Mouse (Mus musculus) neural tube, embryonic 15.5 days (tissue): Measurements from ENCODE around the gene Ptgdr2. TPM values are rescaled to one million over a fixed set of nuclear protein-coding genes. Genes with fewer than 3 reads are reported as not detected.
A peak's percentile ranks its signal among the peaks of the same experiment; 100 is the strongest.

Experiments used
- ATAC-seq: fragments of 200-750 bp; cut with Nextera tagmentation; 2 replicates; pipeline ENCODE4 v1.8.0; 2017; ENCODE audit warnings: mild to moderate bottlenecking, moderate TSS enrichment, moderate library complexity; ENCODE audit not compliant: low FRiP score
- H3K27ac ChIP-seq: fragments of 300-500 bp; sonication (generic); replicated peaks from 2 replicates; pipeline ENCODE4 v1.5.1; 2015; ENCODE audit warnings: mild to moderate bottlenecking, inconsistent platforms
- H3K27me3 ChIP-seq: fragments of 300-500 bp; sonication (generic); replicated peaks from 2 replicates; pipeline ENCODE4 v1.6.1; 2015; ENCODE audit warnings: inconsistent platforms
- H3K36me3 ChIP-seq: fragments of 300-500 bp; sonication (generic); 2 replicates; pipeline ENCODE4 v1.6.1; 2015; ENCODE audit warnings: inconsistent platforms
- H3K4me1 ChIP-seq: fragments of 300-500 bp; sonication (generic); 2 replicates; pipeline ENCODE4 v1.6.1; 2015; ENCODE audit warnings: inconsistent platforms
- H3K4me2 ChIP-seq: fragments of 300-500 bp; sonication (generic); 2 replicates; pipeline ENCODE4 v1.6.1; 2015; ENCODE audit warnings: inconsistent platforms, mild to moderate bottlenecking, moderate library complexity
- H3K4me3 ChIP-seq: fragments of 300-500 bp; sonication (generic); replicated peaks from 2 replicates; pipeline ENCODE4 v1.5.1; 2015; ENCODE audit warnings: mild to moderate bottlenecking, inconsistent platforms
- H3K9ac ChIP-seq: fragments of 300-500 bp; sonication (generic); replicated peaks from 2 replicates; pipeline ENCODE4 v1.6.1; 2015; ENCODE audit warnings: mild to moderate bottlenecking, inconsistent platforms
- H3K9me3 ChIP-seq: fragments of 300-500 bp; sonication (generic); replicated peaks from 2 replicates; pipeline ENCODE4 v1.6.1; 2016; ENCODE audit warnings: inconsistent platforms
- WGBS: fragments of 180-500 bp; shearing (Covaris S2); methylation state at CpG from one replicate; pipeline ENCODE4 v1.1.7; 2015; ENCODE audit warnings: mixed read lengths; 5-methylcytosine and 5-hydroxymethylcytosine counted together
- polyA plus RNA-seq: library from polyadenylated mRNA; unstranded; fragments of >200 nt; fragmentation: Nextera tagmentation; extraction: Ambion mirVana; gene quantifications from 2 replicates; pipeline ENCODE4 v1.2.1, GENCODE M21; 2015

Ptgdr2 gene
- polyA plus RNA-seq, 1 experiment from 2014 or later: not detected

DNA sequence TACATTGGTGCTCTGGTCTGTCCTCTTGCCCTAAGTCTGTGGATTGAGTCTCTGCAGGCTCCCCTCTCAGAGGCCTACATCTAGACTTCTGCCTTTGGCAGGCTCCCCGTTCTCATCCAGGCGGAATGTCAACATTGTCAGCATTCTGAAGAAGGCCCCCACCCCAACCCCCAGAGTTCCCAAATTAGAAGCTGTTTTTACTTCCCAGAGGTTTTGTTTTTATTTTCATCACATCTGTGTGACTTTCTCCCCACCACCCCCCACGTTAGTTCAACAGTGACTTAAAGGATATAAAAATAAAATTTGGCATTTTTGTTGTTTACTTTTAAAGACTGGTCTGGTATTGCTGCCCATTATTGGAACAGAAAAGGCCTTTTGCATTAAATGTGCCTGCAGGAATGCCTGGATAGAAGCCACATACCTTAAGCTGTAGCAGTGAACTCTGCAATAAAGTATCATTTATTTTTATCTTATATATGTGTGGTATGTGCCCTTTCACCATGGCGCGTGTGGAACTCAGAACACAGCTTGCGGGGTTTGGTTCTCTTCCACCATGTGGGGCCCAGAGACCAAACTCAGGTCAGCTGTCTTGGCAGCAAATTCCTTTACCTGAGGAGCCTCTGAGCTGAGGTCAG lies 27.8 kb upstream of the Ptgdr2 start:
- Histone ChIP-seq H3K27me3 (no peaks in the 10 kb centered on the region), H3K36me3 (peaks cover 37% of the 10 kb centered on the region), H3K4me2 (no peak overlapping the region), H3K4me3 (no peak overlapping the region), H3K27ac (no peak overlapping the region), H3K9ac (no peak overlapping the region), H3K4me1 (no peaks in the 10 kb centered on the region), H3K9me3 (no peaks in the 10 kb centered on the region)
- 90% methylated on average over 6 of the region's 6 CpGs for WGBS
- no peak for ATAC-seq

DNA sequence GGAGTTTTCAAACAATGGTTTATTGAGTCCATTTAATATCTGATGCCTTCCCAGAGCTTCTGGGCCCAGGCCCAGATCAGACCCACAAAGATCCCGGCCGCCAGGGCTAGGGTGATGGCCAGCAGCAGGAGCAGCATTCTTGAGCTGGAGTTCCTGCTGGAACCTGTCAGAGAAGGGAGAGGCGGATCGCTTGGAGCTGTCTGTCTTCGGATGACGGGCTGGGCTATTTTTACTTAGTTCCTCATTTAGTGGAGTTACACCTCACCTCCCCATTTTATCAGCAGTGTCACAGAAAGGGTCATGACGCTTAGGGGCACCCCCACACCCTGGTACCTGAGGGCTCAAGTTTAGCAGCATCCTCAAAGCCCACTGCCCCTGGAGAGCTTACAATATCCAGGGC lies 22.7 kb upstream of the Ptgdr2 start:
- Histone ChIP-seq H3K27ac (no peak overlapping the region), H3K36me3 (no peaks in the 10 kb centered on the region; the same call in 1 of the 2 replicates), H3K4me1 (no peaks in the 10 kb centered on the region), H3K27me3 (no peaks in the 10 kb centered on the region), H3K9me3 (no peaks in the 10 kb centered on the region), H3K4me3 (no peak overlapping the region), H3K4me2 (no peak overlapping the region), H3K9ac (no peak overlapping the region)
- no peak for ATAC-seq
- WGBS: 76% methylated on average over 7 of the region's 7 CpGs

DNA sequence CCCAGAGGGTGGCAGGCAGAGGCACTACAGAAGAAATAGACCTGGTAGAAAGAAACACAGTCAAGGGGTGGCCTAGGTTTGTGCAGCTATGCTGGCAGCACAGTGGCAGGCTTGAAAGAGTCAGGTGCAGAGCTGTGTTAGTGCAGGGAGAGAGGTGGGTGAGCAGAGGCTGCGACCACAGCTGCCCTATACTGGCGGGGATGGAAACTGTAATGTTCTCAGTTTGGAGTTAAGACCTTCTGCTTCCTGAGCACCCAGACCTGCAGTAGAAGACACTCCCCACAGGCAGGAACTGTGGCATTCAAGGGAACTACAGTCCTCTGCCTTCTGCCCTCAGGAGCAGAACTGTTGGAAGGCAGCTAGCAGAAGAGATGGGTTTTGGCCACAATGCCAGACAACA lies 22.1 kb upstream of the Ptgdr2 start:
- ATAC-seq: no peak
- 93% methylated on average over 2 of the region's 2 CpGs for WGBS
- Histone ChIP-seq H3K9me3 (no peaks in the 10 kb centered on the region), H3K4me2 (no peak overlapping the region), H3K9ac (no peak overlapping the region), H3K36me3 (no peaks in the 10 kb centered on the region), H3K27ac (no peak overlapping the region), H3K27me3 (no peaks in the 10 kb centered on the region), H3K4me1 (no peaks in the 10 kb centered on the region), H3K4me3 (no peak overlapping the region)

DNA sequence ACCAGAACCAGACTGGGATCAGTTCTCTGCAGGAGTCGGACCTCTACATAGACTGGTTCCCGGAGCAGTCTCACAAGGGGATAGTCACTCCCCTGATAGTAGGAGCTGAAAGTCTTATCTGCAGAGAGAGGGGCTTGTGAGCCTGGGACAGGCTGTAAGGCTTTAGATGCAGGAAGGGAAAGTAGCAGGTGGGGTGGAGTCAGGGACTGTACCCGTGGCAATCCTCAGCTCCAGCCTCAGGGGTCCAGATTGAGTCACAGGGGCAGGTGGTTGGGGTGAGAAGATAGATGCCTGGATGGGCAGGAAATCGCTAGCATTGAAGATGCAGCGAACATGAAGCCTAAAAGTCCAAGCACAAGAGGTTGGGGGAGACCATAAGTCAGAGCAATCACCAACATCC lies 20.5 kb upstream of the Ptgdr2 start:
- H3K27me3 ChIP-seq: no peaks in the 10 kb centered on the region
- no peak overlapping the region for H3K4me2 ChIP-seq
- WGBS: 63% methylated on average over 5 of the region's 5 CpGs
- no peaks in the 10 kb centered on the region for H3K36me3 ChIP-seq
- no peaks in the 10 kb centered on the region for H3K9me3 ChIP-seq
- no peak overlapping the region for H3K9ac ChIP-seq
- no peaks in the 10 kb centered on the region for H3K4me1 ChIP-seq
- no peak overlapping the region for H3K27ac ChIP-seq
- no peak overlapping the region for H3K4me3 ChIP-seq
- ATAC-seq: no peak

DNA sequence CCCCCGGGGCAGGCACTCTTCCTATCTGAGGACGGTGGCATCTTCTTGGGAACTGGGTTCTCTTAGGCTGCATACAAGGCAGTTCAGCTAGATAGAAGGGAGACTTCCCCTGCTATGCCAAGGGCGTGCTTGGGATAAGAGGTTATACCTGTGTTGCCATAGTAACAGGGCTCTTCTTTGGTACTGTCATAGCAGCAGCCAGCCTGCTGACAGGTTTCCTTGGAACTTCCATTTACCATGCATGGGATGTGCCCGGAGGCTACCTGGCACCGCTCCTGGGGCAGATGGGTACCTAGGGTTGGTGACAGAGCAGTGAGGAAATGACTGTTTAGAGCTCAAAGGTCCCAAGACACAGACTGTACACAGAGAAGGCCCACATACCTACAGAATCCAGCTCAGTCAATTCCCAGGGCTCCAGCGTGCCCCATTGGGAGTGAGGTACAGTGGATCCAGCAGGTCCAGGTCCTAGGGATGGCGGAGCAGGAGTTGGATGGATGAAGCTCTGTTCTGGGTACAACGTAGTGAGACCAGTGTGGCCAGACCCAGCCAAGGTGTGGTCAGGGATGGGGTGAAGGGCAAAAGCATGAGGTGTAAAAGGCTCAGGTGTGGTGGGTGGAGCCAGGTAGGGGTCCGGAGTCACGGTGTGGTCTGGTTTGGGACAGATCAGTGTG lies 18.5 kb upstream of the Ptgdr2 start:
- Histone ChIP-seq H3K4me2 (no peak overlapping the region), H3K27me3 (no peaks in the 10 kb centered on the region), H3K4me1 (no peaks in the 10 kb centered on the region), H3K4me3 (no peak overlapping the region), H3K9me3 (no peaks in the 10 kb centered on the region), H3K27ac (no peak overlapping the region), H3K36me3 (no peaks in the 10 kb centered on the region), H3K9ac (no peak overlapping the region)
- ATAC-seq: peak; percentile 71
- 90% methylated on average over 10 of the region's 10 CpGs for WGBS

DNA sequence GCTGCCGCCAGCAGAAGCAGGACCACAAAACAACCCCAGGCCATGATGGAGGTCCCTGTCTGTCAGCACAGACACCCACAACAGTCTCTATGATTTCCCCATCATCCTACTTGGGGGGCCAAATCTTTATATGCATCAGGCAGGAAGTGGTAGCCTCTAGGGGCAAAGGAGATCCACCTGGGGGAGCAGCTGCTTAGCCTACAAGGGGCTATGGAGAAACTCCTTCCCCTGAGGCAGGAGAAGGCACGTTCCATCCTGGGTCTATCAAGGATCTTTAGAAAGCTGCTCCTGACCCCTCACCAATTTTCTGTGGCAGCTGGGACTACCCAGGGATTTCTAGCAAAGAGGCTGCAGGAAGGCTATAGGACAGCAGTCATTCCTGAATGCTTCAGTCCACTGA lies 16.4 kb upstream of the Ptgdr2 start, which contains the start of gene Zp1:
Gene Zp1 (minus strand): TSS at position 101 of the 400 bp plus-strand sequence.
- 80% methylated on average over 2 of the region's 2 CpGs for WGBS
- H3K4me2 ChIP-seq: no peak within 1 kb of the TSS
- H3K27me3 ChIP-seq: no peaks in the 10 kb centered on the region
- H3K4me1 ChIP-seq: no peaks in the 10 kb centered on the region
- no peaks in the 10 kb centered on the region for H3K36me3 ChIP-seq
- ATAC-seq: no peak
- no peak within 1 kb of the TSS for H3K9ac ChIP-seq
- H3K4me3 ChIP-seq: no peak within 1 kb of the TSS
- H3K9me3 ChIP-seq: no peaks in the 10 kb centered on the region
- H3K27ac ChIP-seq: no peak within 1 kb of the TSS

DNA sequence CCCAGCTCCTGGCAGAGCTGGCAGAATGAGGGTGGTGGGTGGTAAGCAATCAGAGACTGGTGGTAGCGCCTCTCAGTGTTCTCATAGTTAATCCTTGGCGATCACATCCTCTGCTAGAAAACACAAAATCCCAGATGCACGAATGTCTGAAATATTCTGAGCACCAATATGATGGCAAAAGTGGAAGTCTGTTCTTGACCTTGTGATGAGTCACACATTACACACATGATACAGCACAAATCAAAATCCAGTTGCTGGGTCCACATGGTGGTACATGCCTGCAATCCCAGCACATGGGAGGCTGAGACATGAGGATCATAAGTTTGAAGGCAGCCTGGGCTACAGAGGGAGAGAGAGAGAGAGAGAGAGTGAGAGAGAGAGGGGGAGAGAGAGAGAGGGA lies 15.9 kb upstream of the Ptgdr2 start:
- WGBS: 87% methylated on average over 3 of the region's 3 CpGs
- no peak for ATAC-seq
- Histone ChIP-seq H3K4me3 (no peak overlapping the region), H3K9me3 (no peaks in the 10 kb centered on the region), H3K9ac (no peak overlapping the region), H3K4me1 (no peaks in the 10 kb centered on the region), H3K27me3 (no peaks in the 10 kb centered on the region), H3K27ac (no peak overlapping the region), H3K4me2 (no peak overlapping the region), H3K36me3 (no peaks in the 10 kb centered on the region)

DNA sequence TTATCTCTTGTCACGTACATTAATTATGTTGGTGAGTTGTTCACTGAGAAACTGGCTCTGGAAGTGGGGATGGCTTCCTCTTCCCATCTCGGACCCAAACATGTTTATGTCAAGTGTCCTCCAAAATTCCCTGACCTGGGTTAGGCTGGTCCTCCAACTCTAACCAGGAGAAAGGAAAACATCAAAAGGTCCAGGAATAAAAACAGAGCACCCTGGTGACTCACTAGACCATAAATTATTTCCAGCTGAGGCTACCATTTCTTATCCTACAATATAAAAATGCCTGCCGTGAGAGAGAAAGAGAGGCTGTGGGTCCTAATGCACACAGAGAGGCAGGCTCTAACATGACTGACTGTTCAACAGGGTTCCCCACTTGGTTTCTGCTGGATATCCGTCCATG lies 12.7 kb upstream of the Ptgdr2 start:
- H3K27me3 ChIP-seq: no peaks in the 10 kb centered on the region
- no peak overlapping the region for H3K9ac ChIP-seq
- 45% methylated on average over 4 of the region's 4 CpGs for WGBS
- H3K4me3 ChIP-seq: no peak overlapping the region
- 0 out of 2 replicates have a peak, but pooled peaks cover 2% of the 10 kb centered on the region for H3K4me1 ChIP-seq
- no peak overlapping the region for H3K27ac ChIP-seq
- H3K4me2 ChIP-seq: no peak overlapping the region
- no peaks in the 10 kb centered on the region for H3K9me3 ChIP-seq
- no peak for ATAC-seq
- H3K36me3 ChIP-seq: no peaks in the 10 kb centered on the region

DNA sequence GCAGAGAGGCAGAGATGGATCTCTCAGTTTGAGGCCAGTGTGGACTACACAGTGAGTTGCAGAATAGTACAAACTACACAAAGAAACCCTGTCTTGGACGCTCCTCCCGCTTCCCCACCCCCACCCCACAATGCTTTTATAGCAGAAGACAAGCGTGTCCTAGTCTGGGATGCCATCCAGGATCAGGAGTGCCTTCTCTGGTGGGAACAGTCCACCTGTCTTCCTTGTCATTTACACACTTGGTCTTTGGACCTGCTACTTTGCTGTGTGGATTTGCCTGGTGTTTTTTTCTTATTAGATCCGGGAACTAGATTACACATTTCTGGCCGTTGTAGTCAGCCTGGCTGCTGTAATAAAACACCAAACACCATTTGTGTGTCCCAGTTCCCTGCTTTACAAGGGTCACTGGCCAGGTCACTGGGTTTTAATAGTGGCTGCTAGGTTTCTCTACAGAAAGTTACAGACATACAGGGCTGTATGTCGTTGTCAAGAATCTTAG lies 10.8 kb upstream of the Ptgdr2 start:
- ATAC-seq: peak; percentile 41; the same call in 1 of the 2 replicates
- H3K4me1 ChIP-seq: 0 out of 2 replicates have a peak, but pooled peaks cover 2% of the 10 kb centered on the region

DNA sequence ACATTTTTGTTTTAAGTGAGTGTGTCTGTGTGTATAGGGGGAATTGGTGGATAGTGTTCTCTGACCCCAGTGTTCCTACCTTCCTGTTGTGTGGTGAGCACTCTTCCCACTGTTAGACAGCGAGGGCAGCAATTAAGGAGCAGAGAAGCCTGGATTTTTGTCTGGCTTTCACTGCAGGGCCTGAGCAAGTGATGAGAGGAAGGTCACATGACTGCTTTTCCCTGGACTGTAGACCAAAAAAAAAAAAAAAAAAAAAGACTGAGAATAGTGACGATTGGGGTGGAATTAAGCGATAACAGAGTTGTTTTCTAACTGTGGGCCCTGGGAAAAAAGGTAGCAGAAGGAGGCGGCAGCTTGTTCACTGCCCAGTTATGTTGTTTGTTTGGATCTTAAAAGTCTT lies 10.3 kb upstream of the Ptgdr2 start:
- Histone ChIP-seq H3K36me3 (no peaks in the 10 kb centered on the region), H3K27ac (peak overlapping the region; percentile 28), H3K4me2 (no peak overlapping the region), H3K9ac (no peak overlapping the region), H3K4me1 (0 out of 2 replicates have a peak, but pooled peaks cover 2% of the 10 kb centered on the region), H3K9me3 (no peaks in the 10 kb centered on the region), H3K4me3 (no peak overlapping the region), H3K27me3 (no peaks in the 10 kb centered on the region)
- WGBS: 32% methylated on average over 4 of the region's 4 CpGs
- ATAC-seq: no peak

More for the DNA sequence above, 10.8 kb upstream of the Ptgdr2 start:
- 3% methylated on average over 6 of the region's 6 CpGs for WGBS
- Histone ChIP-seq H3K27me3 (no peaks in the 10 kb centered on the region), H3K4me3 (no peak overlapping the region), H3K4me2 (no peak overlapping the region), H3K9me3 (no peaks in the 10 kb centered on the region), H3K36me3 (no peaks in the 10 kb centered on the region), H3K27ac (peak overlapping the region; percentile 28), H3K9ac (no peak overlapping the region)

DNA sequence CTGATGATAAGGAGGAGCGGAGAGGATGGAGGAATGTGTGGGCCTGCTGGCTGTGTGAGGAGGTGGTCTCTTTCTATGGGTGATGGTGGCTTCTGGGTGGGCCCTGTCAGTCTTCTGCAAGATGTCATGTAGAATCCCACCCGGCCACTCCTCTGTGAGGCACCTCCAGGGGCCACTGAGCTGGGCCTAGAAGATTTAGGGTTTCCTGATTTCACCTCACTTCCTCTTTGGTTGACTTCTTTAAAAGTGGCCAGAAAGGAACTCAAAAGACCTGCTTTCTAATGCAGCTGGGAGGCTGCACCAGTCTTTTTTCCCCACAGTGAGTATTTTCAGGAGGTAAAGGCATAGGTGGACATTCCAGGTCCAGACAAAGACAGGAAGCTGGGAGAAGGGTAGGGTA lies 6.3 kb upstream of the Ptgdr2 start:
- H3K4me3 ChIP-seq: no peak overlapping the region
- no peak overlapping the region for H3K27ac ChIP-seq
- no peak for ATAC-seq
- H3K9ac ChIP-seq: no peak overlapping the region
- H3K9me3 ChIP-seq: no peaks in the 10 kb centered on the region
- H3K36me3 ChIP-seq: no peaks in the 10 kb centered on the region
- WGBS: 91% methylated on average over 2 of the region's 2 CpGs
- no peak overlapping the region for H3K4me2 ChIP-seq
- H3K27me3 ChIP-seq: no peaks in the 10 kb centered on the region
- H3K4me1 ChIP-seq: 0 out of 2 replicates have a peak, but pooled peaks cover 2% of the 10 kb centered on the region

DNA sequence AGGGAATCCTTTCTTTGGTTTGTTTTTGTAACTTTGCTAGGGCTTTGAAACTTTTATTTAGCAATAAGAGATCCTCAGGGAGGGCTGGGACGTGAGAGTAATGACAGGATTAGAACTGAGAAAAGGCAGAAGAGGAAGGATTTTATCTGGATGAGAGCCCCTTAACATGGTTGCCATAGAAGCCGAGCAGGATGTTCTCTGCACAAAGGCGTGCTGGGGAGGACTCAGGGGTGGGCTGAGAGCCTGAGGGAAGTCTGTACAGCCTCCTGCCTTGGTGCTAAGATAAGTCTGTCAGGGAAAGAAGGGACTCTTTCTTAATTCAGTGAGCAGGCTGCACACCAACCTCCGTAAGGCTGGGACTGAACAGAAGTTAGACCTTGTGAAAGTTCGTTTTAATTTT lies 1.9 kb upstream of the Ptgdr2 start:
- Histone ChIP-seq H3K9me3 (no peaks in the 10 kb centered on the region), H3K4me2 (no peak overlapping the region), H3K36me3 (no peaks in the 10 kb centered on the region), H3K4me3 (no peak overlapping the region), H3K27ac (no peak overlapping the region; the same call in 1 of the 2 replicates), H3K27me3 (no peaks in the 10 kb centered on the region), H3K9ac (no peak overlapping the region), H3K4me1 (peaks cover 2% of the 10 kb centered on the region)
- ATAC-seq: no peak
- WGBS: 48% methylated on average over 5 of the region's 5 CpGs
